Mouse (Mus musculus) megakaryocyte progenitor cell, adult 5-6 weeks (primary cell): ENCODE results near the gene Lrp8. TPM values are rescaled to one million over a fixed set of nuclear protein-coding genes. Genes with fewer than 3 reads are reported as not detected.

Experiments
- ATAC-seq: replicated peaks from 2 replicates; pipeline ENCODE4 v1.8.0; 2016; ENCODE audit warnings: mild to moderate bottlenecking, moderate TSS enrichment, inconsistent platforms; ENCODE audit not compliant: poor library complexity
- total RNA-seq, 2 experiments: library from RNA; stranded (forward) in 1 of 2; stranded (reverse) in 1 of 2; fragments of 157-497, 149-512 nt in 1 of 2; fragments of 200-1000 nt in 1 of 2; gene quantifications; 2 replicates each; pipeline versions ENCODE4 v1.2.3 to v1.2.4; 2015 to 2017

Lrp8 gene
- total RNA-seq (2015) (15.6 and 19.7 TPM in 2 replicates), total RNA-seq (2017) (15.3 and 17.3 TPM in 2 replicates)

DNA sequence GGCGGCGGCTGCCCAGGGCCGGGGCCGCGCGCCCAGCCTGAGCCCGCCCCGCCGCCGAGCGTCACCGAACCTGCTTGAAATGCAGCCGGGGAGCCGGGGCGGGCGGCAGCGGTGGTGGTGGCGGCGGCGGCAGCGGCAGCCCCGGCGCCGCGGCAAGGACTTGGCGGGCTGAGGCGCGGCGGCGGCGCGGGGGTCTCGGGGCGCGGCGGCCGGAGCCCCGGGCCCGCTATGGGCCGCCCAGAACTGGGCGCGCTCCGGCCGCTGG lies at the start of gene Lrp8:
Gene Lrp8, plus strand, starts transcription at position 77 of the 265 bp plus-strand sequence.
- ATAC-seq, result no peak

DNA sequence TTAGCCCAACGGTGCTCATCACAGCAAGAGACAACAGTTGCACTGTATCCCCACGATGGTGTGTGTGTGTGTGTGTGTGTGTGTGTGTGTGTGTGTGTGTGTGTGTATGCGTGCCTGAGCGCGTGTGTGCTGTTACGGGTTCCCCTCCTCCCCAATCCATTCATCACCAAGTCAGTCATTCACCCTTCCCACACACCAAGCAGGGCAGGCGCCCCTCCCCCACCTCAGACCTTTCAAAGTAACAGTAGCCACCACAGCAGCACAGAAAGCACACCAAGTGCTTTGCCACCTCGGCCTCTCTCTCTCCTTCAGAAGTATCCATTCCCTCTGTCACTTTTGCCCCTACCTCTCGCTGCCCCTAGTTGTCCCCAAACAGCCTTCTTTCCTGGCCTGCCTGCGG lies 45.8 kb upstream of the Lrp8 start:
- no peak for ATAC-seq

DNA sequence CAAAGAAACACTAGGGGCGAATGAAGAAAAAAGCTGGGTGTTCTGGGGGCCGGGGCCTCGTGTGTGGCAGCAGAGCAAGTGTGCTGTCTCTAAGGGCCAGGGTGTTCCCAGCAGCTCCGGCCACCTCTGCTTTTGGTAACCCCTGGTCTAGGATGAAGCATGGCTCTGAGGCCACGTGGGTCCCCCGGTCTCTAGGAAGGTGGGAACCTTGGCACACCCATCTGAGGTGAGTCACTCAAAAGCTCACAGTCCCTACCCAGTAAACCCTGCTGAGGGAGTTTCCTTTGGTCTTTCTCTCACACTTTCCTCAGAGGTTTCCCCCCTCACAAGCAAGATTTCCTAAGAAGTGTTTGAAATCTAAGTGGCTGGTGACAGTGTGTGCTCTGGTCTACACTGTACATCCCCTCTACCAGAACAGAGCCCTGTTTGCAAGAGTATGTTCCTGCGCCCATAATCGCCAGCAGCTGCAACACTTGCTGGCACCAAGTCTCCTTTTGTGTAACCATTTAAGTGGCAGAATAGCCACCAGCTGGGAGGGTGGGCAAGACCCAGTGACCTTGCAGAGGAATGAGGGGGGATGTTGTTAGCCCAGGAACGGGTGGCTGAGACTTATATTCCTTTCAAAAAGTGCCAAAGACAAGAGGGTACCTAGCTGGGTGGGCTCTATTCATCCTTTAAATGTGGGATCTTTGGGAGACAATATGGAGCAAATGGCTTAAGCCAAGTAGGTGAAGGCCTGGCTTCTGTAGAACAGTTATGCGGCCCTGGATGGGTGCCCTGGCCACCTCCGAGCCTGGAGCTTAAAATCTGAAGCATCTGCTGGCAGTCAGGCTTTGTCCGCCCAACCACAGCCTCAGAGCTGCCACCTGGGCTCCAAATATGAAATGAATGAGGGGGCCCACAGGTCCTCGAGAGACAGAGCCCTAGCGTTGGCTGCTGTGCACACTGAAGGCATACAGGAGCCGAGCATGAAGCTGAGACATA lies 44.3 kb upstream of the Lrp8 start:
- ATAC-seq, result no peak

DNA sequence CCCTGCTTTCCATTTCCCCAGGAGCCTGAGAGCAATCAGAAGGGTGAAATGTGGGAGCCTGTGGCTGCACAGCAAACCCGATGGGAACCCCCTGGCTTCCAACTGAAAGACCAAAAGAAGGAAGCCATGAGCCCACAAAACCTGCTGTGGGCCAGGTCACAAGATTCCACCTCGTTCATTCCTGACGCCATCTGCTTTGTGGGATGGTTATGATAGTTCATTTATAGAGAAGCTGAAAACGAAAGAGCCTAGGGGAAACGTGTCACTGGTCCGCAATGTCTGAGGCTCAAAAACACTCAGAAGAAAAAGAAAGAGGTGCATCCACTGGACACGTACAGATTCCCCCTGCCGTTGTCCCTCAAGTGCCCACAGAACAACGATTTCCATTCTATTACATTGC lies 43.1 kb upstream of the Lrp8 start:
- peak; percentile 56 for ATAC-seq

GRCm38 (mm10) chr4:107763001-107763400 lies 39.1 kb upstream of the Lrp8 start:
- no peak for ATAC-seq

DNA sequence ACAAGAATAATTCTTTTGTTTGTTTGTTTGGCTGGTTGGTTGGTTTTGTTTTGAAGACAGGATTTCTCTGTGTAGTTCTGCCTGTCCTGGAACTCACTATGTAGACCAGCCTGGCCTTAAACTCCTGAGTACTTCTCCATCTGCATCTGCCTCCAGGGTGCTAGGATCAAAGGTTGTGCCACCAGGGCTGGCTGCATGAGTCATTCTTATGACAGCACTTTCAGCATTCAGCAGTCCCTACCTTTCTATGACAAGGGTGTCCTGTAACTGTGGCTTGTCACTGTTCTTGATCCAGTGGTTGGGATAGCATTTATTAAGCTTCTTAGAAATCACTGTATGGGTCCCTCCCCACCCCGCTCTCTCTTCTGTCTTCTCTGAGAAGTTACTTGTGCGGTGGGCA lies 38.5 kb upstream of the Lrp8 start:
- ATAC-seq, result no peak

GRCm38 (mm10) chr4:107765196-107765813 lies 36.8 kb upstream of the Lrp8 start:
- ATAC-seq, result no peak

GRCm38 (mm10) chr4:107766182-107766581 lies 35.9 kb upstream of the Lrp8 start:
- no peak for ATAC-seq

GRCm38 (mm10) chr4:107772122-107772825 lies 29.8 kb upstream of the Lrp8 start:
- peak; percentile 43; the same call in 1 of the 2 replicates for ATAC-seq

DNA sequence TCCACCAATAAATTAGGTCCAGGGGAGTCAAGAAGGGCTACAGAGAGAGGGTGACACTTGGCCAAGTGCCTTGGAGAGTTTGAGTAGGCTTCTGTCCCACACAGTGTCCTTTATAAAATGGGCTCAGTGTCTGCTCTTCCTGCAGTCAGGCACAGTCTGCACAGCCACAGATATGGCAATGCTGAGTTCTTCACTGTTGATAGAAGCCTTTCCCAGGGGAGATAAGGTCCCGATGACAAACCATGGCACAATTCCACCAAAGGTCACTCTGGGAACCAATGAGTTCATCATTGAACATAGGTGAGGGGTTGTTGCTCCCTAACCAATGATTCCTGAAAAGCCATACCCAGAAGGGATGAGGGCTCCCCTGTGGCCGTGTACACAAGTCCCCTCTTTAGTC lies 27.2 kb upstream of the Lrp8 start:
- no peak for ATAC-seq

- ATAC-seq, result no peak
These were observed 26.4 kb upstream of the Lrp8 start for GRCm38 (mm10) chr4:107775672-107776071.

DNA sequence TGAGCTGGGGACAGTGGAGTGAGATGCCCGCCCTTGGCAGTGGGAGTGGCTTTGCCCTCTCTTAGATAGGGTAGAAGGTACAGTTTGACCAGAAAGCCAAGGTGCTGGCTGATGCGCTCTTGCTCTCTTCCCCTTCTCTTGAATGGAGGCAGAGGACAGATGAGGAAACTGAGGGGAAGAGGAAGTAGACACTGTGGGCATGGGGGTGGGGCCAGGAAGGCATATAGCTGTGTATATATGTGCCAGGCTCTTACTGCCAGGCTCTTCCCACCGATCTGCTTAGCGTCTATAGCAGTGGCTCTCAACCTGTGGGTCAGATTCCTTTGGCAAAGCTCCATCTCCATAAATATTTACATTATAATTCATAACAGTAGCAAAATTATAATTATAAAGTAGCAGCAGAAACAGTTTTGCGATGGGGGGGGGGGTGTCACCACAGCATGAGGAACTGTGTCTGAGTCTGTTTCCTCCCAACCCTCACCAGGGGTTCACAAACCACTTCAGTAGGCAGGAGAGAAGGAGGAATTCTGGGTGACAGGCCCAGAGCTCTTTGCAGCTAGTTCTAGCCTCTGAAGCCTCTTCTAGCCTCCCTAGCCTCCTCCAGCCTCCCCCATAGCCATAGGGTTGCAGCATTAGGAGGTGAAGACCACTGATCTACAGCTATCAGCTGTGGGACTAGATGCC lies 24.9 kb upstream of the Lrp8 start:
- peak; percentile 90 for ATAC-seq

- ATAC-seq, result peak; percentile 57
These were observed 18.5 kb upstream of the Lrp8 start for GRCm38 (mm10) chr4:107783541-107783940.

- ATAC-seq, result no peak
These were observed 13.2 kb upstream of the Lrp8 start for GRCm38 (mm10) chr4:107788841-107789240.

GRCm38 (mm10) chr4:107800801-107801200 lies 1.3 kb upstream of the Lrp8 start:
- no peak for ATAC-seq

DNA sequence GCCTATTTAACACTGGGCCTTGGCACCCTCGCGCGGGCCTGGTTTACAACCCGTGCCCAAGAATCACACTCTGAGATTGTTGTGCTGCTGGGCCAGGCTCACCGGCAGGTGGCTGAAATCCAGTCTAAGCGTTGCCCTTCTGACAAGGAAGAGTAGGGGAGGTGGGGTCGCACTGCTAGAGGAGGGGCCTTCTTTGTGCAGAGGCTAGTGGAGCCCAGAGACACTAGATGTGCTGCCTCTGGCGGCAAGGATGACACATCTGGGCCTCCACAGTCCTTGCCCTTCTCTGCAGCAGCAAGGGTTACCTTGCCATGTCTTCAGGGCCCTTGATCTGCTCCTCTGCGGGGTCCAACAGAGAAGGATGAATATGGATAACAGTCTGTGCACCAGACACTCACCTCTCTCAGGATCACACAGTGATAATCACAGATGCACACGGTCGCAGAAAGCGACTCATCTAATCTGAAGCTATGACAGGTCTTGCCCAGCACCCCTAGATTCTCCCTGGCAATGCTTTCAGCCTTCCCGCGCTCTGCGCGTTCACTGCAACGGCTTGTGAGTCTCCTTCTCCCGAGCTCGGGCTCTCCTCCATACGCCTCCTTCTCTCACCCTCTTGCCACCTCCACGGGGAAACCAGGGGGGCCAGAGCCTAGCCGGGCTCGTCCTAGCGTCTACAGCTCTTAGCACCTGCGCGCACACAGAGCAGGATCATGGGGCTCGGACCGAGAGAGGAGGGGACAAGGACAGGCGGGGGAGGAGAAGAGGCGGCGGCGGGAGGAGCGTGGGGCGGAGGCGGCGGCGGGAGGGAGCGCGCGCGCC lies 486 bp upstream of the Lrp8 start:
- ATAC-seq, result peak; percentile 45

- ATAC-seq, result no peak
These were observed 630 bp downstream of the Lrp8 start for GRCm38 (mm10) chr4:107802450-107803331.

DNA sequence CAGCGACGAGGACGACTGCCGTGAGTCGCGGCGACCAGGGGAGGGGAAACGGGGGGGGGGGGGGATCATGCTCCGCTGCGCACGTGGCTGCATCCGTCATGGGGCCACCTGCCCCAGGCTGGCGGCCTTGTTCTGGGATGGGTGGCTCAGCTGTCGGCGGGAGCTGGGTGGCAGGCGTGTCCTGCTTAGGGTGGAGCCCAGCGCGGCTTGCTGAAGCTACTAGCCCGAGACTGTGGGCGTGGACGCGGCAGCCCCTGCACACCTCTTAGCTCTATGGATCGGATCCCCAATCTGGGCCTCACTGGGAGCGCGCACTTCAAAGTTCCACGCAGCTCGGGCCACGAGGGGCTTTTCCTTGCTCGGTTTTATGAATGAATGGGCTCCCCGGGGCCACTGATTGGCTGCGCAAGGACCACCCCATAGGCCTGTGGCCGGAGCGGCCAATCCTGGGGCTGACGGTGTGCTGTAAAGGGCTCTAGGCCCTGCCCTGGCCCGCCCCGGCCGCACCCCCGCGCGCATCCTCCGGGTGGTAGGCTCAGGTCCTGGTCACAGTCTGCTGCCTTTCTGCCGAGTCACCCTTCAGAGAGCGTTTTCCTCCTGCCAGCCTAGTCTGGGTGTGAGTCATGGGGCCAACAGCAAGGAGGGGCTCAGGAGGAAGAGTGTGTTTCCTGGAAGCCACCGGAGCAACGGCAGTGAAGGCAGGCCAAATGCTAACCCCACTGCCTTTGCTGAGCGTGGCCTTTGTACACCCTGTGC lies 1.5 kb downstream of the Lrp8 start:
- ATAC-seq, result peak; percentile 73
